Mouse (Mus musculus): ENCODE data around the gene Olfr815. TPM values are rescaled to one million over a fixed set of nuclear protein-coding genes. Genes with fewer than 3 reads are reported as not detected.

Gene Olfr815
- polyA plus RNA-seq (2014; fragmentation: Illumina TruSeq; extraction: RNeasy Lipid Tissue Mini Kit (QIAGEN cat#74804); ENCODE audit: low replicate concordance): not detected

DNA sequence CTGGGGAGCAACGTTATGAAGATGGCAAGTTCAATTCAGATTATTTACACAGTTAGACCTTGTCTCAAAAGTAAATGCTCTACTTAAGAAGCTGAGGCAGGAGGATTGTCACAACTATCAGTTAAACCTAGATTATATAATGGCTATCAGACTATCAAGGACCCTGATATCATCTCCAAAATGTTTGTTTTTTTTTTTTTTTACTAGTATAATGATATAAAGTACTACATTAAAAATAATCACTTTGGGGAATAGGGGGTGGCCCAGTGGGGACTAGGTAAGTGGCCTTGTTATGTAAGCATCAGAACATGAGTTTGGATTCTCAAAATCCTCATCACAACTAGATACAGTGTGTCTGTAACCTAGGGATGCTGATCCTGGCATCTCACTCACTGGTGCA lies at the start of gene Olfr815:
Gene Olfr815, minus strand, starts transcription at position 101 of the 400 bp plus-strand sequence.

DNA sequence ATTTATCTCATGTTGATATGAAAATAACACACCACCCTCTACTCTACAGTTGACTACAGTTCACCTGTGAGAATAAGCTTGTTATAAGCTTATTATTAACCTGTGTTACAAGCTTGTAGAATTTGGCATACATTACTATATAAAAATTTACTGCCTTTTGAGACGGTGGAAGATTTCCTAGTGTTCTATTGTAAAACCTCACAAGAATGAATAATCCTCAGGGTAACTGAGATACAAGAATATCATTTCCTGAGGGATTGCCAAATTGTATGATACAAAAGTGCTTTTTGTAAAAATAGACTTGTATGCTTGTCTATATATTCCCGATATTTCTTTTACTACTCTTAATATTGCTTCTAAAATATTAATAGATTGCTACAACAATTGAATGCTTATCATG lies 43.3 kb upstream of the Olfr815 start, which contains the start of gene Olfr818:
Gene Olfr818, minus strand, starts transcription at position 101 of the 400 bp plus-strand sequence.

DNA sequence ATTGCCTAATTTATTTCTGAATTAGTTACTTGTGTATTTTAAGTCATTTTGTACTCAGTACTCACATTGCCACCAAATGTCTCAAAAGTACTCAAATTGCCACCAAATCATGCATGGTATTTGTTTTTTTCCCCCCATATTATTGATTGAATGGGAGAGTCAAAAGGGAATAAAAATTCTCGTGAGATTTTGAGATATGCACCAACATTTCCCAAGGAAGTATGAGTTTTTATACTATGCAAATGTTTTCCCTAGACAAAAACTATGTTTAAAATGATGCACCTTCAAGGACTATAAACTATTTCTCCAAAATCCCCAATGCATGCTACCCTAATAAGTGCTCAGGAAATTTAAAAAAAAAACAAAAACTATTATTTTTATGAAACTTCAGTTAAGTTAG lies 9.8 kb upstream of the Olfr815 start, which contains the start of gene Olfr816:
Gene Olfr816, minus strand, starts transcription at position 101 of the 400 bp plus-strand sequence.

DNA sequence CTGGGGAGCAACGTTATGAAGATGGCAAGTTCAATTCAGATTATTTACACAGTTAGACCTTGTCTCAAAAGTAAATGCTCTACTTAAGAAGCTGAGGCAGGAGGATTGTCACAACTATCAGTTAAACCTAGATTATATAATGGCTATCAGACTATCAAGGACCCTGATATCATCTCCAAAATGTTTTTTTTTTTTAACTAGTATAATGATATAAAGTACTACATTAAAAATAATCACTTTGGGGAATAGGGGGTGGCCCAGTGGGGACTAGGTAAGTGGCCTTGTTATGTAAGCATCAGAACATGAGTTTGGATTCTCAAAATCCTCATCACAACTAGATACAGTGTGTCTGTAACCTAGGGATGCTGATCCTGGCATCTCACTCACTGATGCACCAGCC lies 25.9 kb downstream of the Olfr815 start, which contains the start of gene Olfr814:
Gene Olfr814, minus strand, starts transcription at position 101 of the 400 bp plus-strand sequence.

DNA sequence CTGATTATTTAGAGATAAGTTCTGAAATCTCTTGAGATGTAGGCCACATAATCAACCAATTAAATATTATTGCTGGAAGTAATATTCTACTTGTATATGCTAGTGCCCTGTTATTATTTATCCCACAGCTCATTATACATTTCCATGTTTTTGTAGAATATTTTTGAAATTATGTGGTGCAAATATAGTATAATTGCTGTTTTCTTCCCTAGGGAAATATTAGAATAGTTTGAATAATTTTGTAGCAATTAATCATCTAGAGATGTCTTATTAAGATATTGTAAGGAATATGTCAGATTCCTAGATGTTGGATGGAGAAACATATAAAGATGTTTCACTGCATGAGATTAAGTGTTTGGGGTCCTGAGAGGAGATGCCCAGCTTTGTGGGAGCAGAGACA lies 50.6 kb downstream of the Olfr815 start, which contains the start of gene Olfr813:
Gene Olfr813, plus strand, starts transcription at position 301 of the 400 bp plus-strand sequence.

Other genes with a start within 250 kb of the Olfr815 start
- not detected for gene Olfr800, start 248.2 kb downstream of the Olfr815 start, polyA plus RNA-seq (2014; fragmentation: Illumina TruSeq; extraction: RNeasy Lipid Tissue Mini Kit (QIAGEN cat#74804); ENCODE audit: low replicate concordance)
- gene Olfr801, start 232.0 kb downstream of the Olfr815 start, polyA plus RNA-seq (2014; fragmentation: Illumina TruSeq; extraction: RNeasy Lipid Tissue Mini Kit (QIAGEN cat#74804); ENCODE audit: low replicate concordance): not detected
- not detected for gene Olfr802, start 217.7 kb downstream of the Olfr815 start, polyA plus RNA-seq (2014; fragmentation: Illumina TruSeq; extraction: RNeasy Lipid Tissue Mini Kit (QIAGEN cat#74804); ENCODE audit: low replicate concordance)
- gene Olfr803, start 211.6 kb downstream of the Olfr815 start, polyA plus RNA-seq (2014; fragmentation: Illumina TruSeq; extraction: RNeasy Lipid Tissue Mini Kit (QIAGEN cat#74804); ENCODE audit: low replicate concordance): not detected
- gene Olfr804, start 202.7 kb downstream of the Olfr815 start, polyA plus RNA-seq (2014; fragmentation: Illumina TruSeq; extraction: RNeasy Lipid Tissue Mini Kit (QIAGEN cat#74804); ENCODE audit: low replicate concordance): not detected
- gene Olfr805, start 176.5 kb downstream of the Olfr815 start, polyA plus RNA-seq (2014; fragmentation: Illumina TruSeq; extraction: RNeasy Lipid Tissue Mini Kit (QIAGEN cat#74804); ENCODE audit: low replicate concordance): not detected
- not detected for gene Olfr806, start 163.9 kb downstream of the Olfr815 start, polyA plus RNA-seq (2014; fragmentation: Illumina TruSeq; extraction: RNeasy Lipid Tissue Mini Kit (QIAGEN cat#74804); ENCODE audit: low replicate concordance)
- gene Olfr807, start 148.1 kb downstream of the Olfr815 start, polyA plus RNA-seq (2014; fragmentation: Illumina TruSeq; extraction: RNeasy Lipid Tissue Mini Kit (QIAGEN cat#74804); ENCODE audit: low replicate concordance): not detected
- not detected for gene Olfr808, start 140.4 kb downstream of the Olfr815 start, polyA plus RNA-seq (2014; fragmentation: Illumina TruSeq; extraction: RNeasy Lipid Tissue Mini Kit (QIAGEN cat#74804); ENCODE audit: low replicate concordance)
- not detected for gene Olfr809, start 131.2 kb downstream of the Olfr815 start, polyA plus RNA-seq (2014; fragmentation: Illumina TruSeq; extraction: RNeasy Lipid Tissue Mini Kit (QIAGEN cat#74804); ENCODE audit: low replicate concordance)
- gene Olfr810, start 111.0 kb downstream of the Olfr815 start, polyA plus RNA-seq (2014; fragmentation: Illumina TruSeq; extraction: RNeasy Lipid Tissue Mini Kit (QIAGEN cat#74804); ENCODE audit: low replicate concordance): not detected
- gene Olfr811, start 101.5 kb downstream of the Olfr815 start, polyA plus RNA-seq (2014; fragmentation: Illumina TruSeq; extraction: RNeasy Lipid Tissue Mini Kit (QIAGEN cat#74804); ENCODE audit: low replicate concordance): not detected
- gene Olfr812, start 59.8 kb downstream of the Olfr815 start, polyA plus RNA-seq (2014; fragmentation: Illumina TruSeq; extraction: RNeasy Lipid Tissue Mini Kit (QIAGEN cat#74804); ENCODE audit: low replicate concordance): not detected
- not detected for gene Olfr813, start 50.5 kb downstream of the Olfr815 start, polyA plus RNA-seq (2014; fragmentation: Illumina TruSeq; extraction: RNeasy Lipid Tissue Mini Kit (QIAGEN cat#74804); ENCODE audit: low replicate concordance)
- gene Olfr814, start 26.0 kb downstream of the Olfr815 start, polyA plus RNA-seq (2014; fragmentation: Illumina TruSeq; extraction: RNeasy Lipid Tissue Mini Kit (QIAGEN cat#74804); ENCODE audit: low replicate concordance): not detected
- gene Olfr816, start 9.7 kb upstream of the Olfr815 start, polyA plus RNA-seq (2014; fragmentation: Illumina TruSeq; extraction: RNeasy Lipid Tissue Mini Kit (QIAGEN cat#74804); ENCODE audit: low replicate concordance): not detected
- gene Olfr818, start 43.2 kb upstream of the Olfr815 start, polyA plus RNA-seq (2014; fragmentation: Illumina TruSeq; extraction: RNeasy Lipid Tissue Mini Kit (QIAGEN cat#74804); ENCODE audit: low replicate concordance): not detected
- gene Olfr819, start 61.4 kb upstream of the Olfr815 start, polyA plus RNA-seq (2014; fragmentation: Illumina TruSeq; extraction: RNeasy Lipid Tissue Mini Kit (QIAGEN cat#74804); ENCODE audit: low replicate concordance): not detected
- not detected for gene Olfr247, start 70.3 kb upstream of the Olfr815 start, polyA plus RNA-seq (2014; fragmentation: Illumina TruSeq; extraction: RNeasy Lipid Tissue Mini Kit (QIAGEN cat#74804); ENCODE audit: low replicate concordance)
- gene Gm10310, start 79.2 kb upstream of the Olfr815 start, polyA plus RNA-seq (2014; fragmentation: Illumina TruSeq; extraction: RNeasy Lipid Tissue Mini Kit (QIAGEN cat#74804); ENCODE audit: low replicate concordance): not detected
- gene Olfr820, start 106.8 kb upstream of the Olfr815 start, polyA plus RNA-seq (2014; fragmentation: Illumina TruSeq; extraction: RNeasy Lipid Tissue Mini Kit (QIAGEN cat#74804); ENCODE audit: low replicate concordance): not detected
- gene Olfr821, start 124.5 kb upstream of the Olfr815 start, polyA plus RNA-seq (2014; fragmentation: Illumina TruSeq; extraction: RNeasy Lipid Tissue Mini Kit (QIAGEN cat#74804); ENCODE audit: low replicate concordance): not detected
- gene Olfr822, start 165.3 kb upstream of the Olfr815 start, polyA plus RNA-seq (2014; fragmentation: Illumina TruSeq; extraction: RNeasy Lipid Tissue Mini Kit (QIAGEN cat#74804); ENCODE audit: low replicate concordance): not detected
- not detected for gene Olfr823, start 209.5 kb upstream of the Olfr815 start, polyA plus RNA-seq (2014; fragmentation: Illumina TruSeq; extraction: RNeasy Lipid Tissue Mini Kit (QIAGEN cat#74804); ENCODE audit: low replicate concordance)
- gene Olfr824, start 224.1 kb upstream of the Olfr815 start, polyA plus RNA-seq (2014; fragmentation: Illumina TruSeq; extraction: RNeasy Lipid Tissue Mini Kit (QIAGEN cat#74804); ENCODE audit: low replicate concordance): not detected